Mouse (Mus musculus): Measurements from ENCODE around the gene Zfp53. TPM values are rescaled to one million over a fixed set of nuclear protein-coding genes. Genes with fewer than 3 reads are reported as not detected.

Zfp53 gene
- polyA plus RNA-seq, 1 experiment from 2014 or later = 8.5 TPM

DNA sequence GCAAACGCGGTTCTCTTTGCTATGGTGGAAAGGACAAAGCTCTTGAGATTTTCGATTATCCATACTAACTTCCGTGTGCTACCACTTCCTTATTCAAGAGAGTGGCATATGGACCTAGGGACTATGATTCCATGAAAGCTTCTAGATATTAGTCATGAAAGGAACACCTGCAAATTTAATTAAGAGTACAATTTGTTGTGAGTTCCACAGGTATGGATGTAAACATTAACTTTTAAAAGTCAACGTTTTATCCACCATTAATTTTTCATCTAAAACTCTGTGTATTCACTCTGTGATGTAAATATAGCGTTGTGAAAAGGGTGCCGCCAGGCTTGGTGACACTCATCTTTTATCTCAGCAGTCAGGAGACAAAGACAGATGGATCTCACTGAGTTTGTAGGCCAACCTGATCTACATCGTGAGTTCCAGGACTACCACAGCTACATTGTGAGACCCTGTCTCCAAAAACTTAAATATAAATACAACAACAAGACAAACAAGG, 753 bp downstream of the Zfp53 start:
- 18% methylated on average over 8 of the region's 8 CpGs for WGBS
- Histone ChIP-seq H3K27me3 (no peaks in the 10 kb centered on the region), H3K4me2 (replicated peaks) (peak overlapping the region; percentile 76), H3K9me3 (replicated peaks) (no peaks in the 10 kb centered on the region), H3K36me3 (peaks cover 4% of the 10 kb centered on the region), H3K4me1 (peaks cover 8% of the 10 kb centered on the region; the same call in 1 of the 2 replicates), H3K4me3 (peak overlapping the region; percentile 74), H3K27ac (no peak overlapping the region), H3K9ac (peak overlapping the region; percentile 78)
- ATAC-seq (ENCODE audit: low FRiP score) = peak; percentile 1; the same call in 1 of the 2 replicates

DNA sequence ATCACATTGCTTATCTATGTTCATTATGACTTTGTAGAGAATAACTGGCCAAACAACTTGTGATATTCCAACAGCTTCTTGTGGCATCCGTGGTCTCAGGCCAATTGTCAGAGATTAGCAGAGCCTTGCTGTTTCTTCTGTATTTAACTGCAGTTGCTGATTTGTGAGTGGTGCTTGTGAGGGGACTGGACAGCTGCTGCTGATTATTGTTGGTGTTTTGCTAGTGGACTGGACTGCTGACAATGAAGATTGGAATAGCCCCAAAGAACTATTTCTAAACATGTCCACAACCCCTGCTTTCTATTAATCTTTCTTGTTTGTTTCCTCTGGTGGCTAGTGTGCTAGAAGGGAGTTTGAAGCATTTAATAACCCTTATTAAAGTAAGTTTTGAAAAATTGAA, 12.6 kb downstream of the Zfp53 start:
- Histone ChIP-seq H3K9ac (no peak overlapping the region), H3K4me3 (no peak overlapping the region), H3K36me3 (0 out of 2 replicates have a peak, but pooled peaks cover 7% of the 10 kb centered on the region), H3K9me3 (replicated peaks) (no peaks in the 10 kb centered on the region), H3K27me3 (no peaks in the 10 kb centered on the region), H3K4me2 (replicated peaks) (no peak overlapping the region), H3K4me1 (no peaks in the 10 kb centered on the region), H3K27ac (no peak overlapping the region)
- ATAC-seq (ENCODE audit: low FRiP score) = no peak
- 83% methylated on average over 1 of the region's 1 CpGs for WGBS

DNA sequence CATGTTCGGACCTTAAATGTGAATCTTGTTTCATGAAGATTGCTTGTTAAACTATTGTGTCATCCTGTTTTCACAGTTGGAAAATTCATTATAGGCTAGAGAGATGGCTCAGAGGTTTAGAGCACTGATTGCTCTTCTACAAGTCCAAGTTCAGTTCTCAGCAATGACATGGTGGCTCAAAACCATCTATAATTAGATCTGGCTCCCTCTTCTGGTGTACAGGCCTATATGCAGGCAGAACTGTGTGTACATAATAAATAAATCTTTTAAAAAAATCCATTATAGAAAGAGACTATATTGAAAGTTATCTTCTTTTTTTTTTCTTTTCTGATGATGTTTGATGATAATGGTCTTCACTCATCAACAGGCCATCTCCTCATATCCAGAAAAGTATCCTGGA, 15.7 kb downstream of the Zfp53 start:
- H3K27ac ChIP-seq = no peak overlapping the region
- ATAC-seq (ENCODE audit: low FRiP score) = no peak
- H3K9ac ChIP-seq = no peak overlapping the region
- WGBS = 96% methylated on average over 1 of the region's 1 CpGs
- peaks cover 16% of the 10 kb centered on the region for H3K36me3 ChIP-seq
- no peak overlapping the region for H3K4me2 ChIP-seq (replicated peaks)
- H3K27me3 ChIP-seq = no peaks in the 10 kb centered on the region
- H3K4me1 ChIP-seq = no peaks in the 10 kb centered on the region
- no peak overlapping the region for H3K4me3 ChIP-seq
- no peaks in the 10 kb centered on the region for H3K9me3 ChIP-seq (replicated peaks)

DNA sequence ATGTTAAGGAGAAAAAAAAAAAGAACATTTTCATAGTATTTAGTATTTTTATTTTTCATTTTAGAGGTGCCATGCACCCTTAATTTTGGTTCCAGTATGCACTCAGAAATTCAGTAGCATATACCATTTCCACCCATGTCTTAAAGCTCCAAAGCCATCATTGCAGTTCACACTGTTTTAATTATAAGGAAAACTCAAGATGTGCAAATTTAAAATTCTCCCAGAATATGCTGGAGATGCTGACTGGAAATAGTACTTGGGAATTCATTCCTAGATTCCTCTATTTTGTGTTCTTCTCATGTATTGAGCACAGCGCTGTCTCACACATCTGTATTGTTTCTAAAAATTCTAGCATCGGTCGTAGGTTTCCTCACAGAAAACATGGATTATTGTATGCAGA, 17.5 kb downstream of the Zfp53 start:
- no peak for ATAC-seq (ENCODE audit: low FRiP score)
- H3K9me3 ChIP-seq (replicated peaks) = no peaks in the 10 kb centered on the region
- no peaks in the 10 kb centered on the region for H3K4me1 ChIP-seq
- no peaks in the 10 kb centered on the region for H3K27me3 ChIP-seq
- H3K9ac ChIP-seq = no peak overlapping the region
- WGBS = 93% methylated on average over 3 of the region's 3 CpGs
- H3K4me3 ChIP-seq = no peak overlapping the region
- H3K36me3 ChIP-seq = peaks cover 14% of the 10 kb centered on the region
- no peak overlapping the region for H3K27ac ChIP-seq
- H3K4me2 ChIP-seq (replicated peaks) = no peak overlapping the region

DNA sequence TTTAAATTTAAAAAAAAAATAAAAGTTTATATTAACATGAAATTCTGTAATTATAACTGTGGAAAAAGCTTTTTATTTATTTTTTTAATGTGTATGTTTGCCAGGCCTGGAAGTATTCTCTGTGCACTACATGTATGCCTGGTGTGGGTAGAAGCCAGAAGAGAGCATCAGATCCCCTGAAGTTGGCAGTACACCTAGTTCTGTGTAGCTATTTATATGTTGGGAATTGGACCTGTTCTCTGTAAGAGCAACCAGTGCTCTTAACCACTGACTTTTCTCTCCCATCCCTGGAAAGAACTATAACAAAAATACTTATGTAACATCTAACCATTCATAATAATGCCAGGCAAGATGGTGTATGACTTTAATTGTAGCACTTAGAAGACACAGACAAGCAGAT, 21.0 kb downstream of the Zfp53 start:
- H3K27me3 ChIP-seq = no peaks in the 10 kb centered on the region
- no peaks in the 10 kb centered on the region for H3K9me3 ChIP-seq (replicated peaks)
- H3K9ac ChIP-seq = no peak overlapping the region
- H3K4me2 ChIP-seq (replicated peaks) = no peak overlapping the region
- H3K27ac ChIP-seq = no peak overlapping the region
- H3K4me1 ChIP-seq = no peaks in the 10 kb centered on the region
- no peak for ATAC-seq (ENCODE audit: low FRiP score)
- H3K4me3 ChIP-seq = no peak overlapping the region
- peaks cover 12% of the 10 kb centered on the region for H3K36me3 ChIP-seq

DNA sequence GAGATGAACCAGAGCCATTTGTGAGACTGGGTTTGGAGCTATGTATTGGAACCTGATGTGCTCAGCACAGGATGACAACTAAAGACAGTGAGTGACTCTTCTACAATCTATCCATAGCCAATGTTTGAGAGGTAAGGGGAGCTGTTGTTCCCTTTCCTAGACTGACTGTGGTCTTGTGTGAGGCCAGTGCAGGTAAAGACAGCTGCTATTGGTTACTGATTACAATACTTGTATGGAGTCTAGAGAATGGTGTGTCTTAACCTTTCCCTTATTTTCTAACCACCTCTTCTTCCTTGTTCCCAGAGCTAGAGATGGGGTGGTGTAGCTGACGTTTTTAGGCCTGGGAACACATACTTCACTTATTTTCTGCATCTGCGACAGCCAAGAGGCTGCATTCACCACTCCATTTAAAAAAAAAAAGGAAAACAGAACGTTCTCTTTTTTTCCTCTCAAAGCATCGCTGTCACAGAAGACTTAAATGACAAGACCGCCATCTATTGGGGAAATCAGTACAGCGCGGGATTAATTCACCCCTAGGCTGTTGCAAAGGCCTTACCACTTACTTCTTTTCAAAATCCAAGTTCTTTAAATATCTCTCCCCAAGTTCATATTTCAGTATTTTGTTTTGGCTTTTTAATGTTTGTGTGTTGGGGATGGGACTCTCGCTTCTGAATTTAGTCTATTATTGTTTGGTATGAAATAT, 26.8 kb downstream of the Zfp53 start:
- H3K4me1 ChIP-seq = peaks cover 7% of the 10 kb centered on the region; the same call in 1 of the 2 replicates
- H3K9me3 ChIP-seq (replicated peaks) = no peaks in the 10 kb centered on the region
- H3K4me2 ChIP-seq (replicated peaks) = peak overlapping the region; percentile 85
- H3K27me3 ChIP-seq = no peaks in the 10 kb centered on the region
- WGBS = 3% methylated on average over 8 of the region's 8 CpGs
- no peaks in the 10 kb centered on the region for H3K36me3 ChIP-seq
- H3K9ac ChIP-seq = 0 out of 2 replicates have a peak overlapping the region, but pooled peaks have one; percentile 10
- peak overlapping the region; percentile 57; the same call in 1 of the 2 replicates for H3K4me3 ChIP-seq
- no peak overlapping the region for H3K27ac ChIP-seq
- ATAC-seq (ENCODE audit: low FRiP score) = peak; percentile 51

DNA sequence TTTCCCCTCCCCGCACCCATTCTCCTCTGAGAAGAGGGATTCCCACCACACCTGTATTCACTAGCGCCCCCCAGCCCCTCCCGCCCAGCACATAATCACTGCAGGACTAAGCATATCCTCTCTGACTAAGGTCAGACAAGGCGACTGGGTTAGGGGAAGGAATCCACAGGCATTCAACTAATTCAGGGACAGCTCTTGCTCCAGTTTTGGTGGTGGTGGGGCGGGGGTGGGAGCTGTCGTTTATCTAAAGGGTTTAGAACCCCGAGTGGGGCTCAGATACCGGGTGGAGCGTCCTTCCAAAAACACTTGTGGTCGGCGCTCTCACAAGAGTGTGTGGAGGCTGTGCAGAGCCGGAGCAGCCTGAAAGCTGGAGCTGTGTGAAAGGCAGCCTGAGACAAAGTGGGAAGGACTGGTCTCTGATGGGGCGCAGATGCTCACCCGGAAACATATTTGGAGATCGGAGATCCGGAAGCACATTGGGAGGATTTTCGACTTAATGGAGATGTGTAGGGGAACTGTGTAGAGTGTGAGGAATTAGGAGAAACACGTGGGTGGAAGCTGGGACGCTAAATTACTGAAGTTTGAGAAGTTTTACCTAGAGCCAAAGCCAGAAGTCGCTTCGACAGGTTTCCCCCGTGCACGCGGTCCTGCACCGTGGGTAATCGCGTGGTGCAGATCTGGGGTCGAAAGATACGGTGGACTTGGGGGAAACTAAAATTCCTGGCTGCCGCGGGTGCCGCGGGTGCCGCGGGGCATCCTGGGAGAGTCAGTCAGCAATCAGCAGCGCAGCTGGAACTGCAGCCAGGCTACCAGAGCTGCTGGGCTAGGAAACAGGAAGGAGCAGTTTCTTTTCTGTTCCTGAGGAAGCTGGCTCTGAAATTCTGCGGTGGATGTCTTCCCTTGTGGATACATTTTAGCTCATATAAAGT, 27.7 kb downstream of the Zfp53 start:
- no peaks in the 10 kb centered on the region for H3K27me3 ChIP-seq
- no peaks in the 10 kb centered on the region for H3K9me3 ChIP-seq (replicated peaks)
- peak overlapping the region; percentile 57 for H3K4me3 ChIP-seq
- H3K27ac ChIP-seq = peak overlapping the region; percentile 76
- H3K9ac ChIP-seq = peak overlapping the region; percentile 71
- H3K4me1 ChIP-seq = peaks cover 7% of the 10 kb centered on the region; the same call in 1 of the 2 replicates
- WGBS = 3% methylated on average over 37 of the region's 37 CpGs
- peak; percentile 92 for ATAC-seq (ENCODE audit: low FRiP score)
- H3K4me2 ChIP-seq (replicated peaks) = peak overlapping the region; percentile 85
- H3K36me3 ChIP-seq = no peaks in the 10 kb centered on the region

DNA sequence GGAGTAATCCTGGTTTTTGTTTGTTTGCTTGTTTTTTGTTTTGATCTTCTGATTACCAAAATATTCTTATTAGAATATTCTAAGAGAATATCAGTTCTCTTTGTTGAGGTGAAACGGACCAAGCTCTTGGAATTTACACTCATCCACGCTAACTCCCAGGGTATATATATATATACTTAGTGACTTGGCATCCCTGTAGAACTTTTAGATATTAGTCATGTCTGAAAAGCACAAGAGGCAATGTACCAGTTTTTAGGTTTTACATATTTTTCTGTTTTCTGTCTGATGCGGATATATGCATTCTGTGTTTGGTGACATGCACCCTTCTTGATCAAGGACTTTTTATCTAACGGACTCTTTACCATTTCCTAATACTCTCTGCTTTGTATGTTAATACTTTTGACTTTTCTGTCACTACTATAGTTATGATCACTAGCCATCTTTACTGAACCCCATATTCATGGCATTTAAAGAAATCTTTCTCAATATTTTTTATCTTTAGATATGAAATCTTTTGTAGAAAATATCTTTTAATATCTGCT, 28.4 kb downstream of the Zfp53 start:
- Histone ChIP-seq H3K4me1 (peaks cover 7% of the 10 kb centered on the region; the same call in 1 of the 2 replicates), H3K36me3 (no peaks in the 10 kb centered on the region), H3K27ac (peak overlapping the region; percentile 76), H3K4me2 (replicated peaks) (peak overlapping the region; percentile 85), H3K9me3 (replicated peaks) (no peaks in the 10 kb centered on the region), H3K9ac (peak overlapping the region; percentile 71), H3K4me3 (peak overlapping the region; percentile 57), H3K27me3 (no peaks in the 10 kb centered on the region)
- peak; percentile 36; the same call in 1 of the 2 replicates for ATAC-seq (ENCODE audit: low FRiP score)
- 42% methylated on average over 4 of the region's 4 CpGs for WGBS

DNA sequence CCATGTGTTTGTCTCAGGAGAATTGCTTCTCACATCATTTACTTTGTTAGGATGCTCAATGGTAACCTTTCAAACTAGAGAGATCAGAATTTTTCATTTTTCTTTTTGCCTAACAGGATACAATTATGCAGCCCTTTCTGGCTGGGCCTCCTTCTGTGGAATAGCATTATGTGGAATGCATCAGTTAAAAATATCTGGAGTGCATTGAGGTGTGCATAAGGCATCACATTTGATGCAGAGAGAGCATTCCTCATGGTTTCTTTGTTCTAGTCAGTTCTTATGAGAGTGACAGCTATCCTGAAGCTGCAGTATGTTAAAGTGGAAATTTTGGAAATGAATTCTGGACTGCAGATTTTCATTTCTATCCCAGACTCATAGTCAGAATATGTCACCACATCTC, 37.5 kb downstream of the Zfp53 start:
- no peaks in the 10 kb centered on the region; the same call in 1 of the 2 replicates for H3K4me1 ChIP-seq
- no peaks in the 10 kb centered on the region for H3K27me3 ChIP-seq
- no peaks in the 10 kb centered on the region for H3K9me3 ChIP-seq (replicated peaks)
- H3K36me3 ChIP-seq = no peaks in the 10 kb centered on the region
- H3K4me2 ChIP-seq (replicated peaks) = no peak overlapping the region
- no peak overlapping the region for H3K27ac ChIP-seq
- H3K9ac ChIP-seq = no peak overlapping the region
- no peak overlapping the region for H3K4me3 ChIP-seq
- no peak for ATAC-seq (ENCODE audit: low FRiP score)

DNA sequence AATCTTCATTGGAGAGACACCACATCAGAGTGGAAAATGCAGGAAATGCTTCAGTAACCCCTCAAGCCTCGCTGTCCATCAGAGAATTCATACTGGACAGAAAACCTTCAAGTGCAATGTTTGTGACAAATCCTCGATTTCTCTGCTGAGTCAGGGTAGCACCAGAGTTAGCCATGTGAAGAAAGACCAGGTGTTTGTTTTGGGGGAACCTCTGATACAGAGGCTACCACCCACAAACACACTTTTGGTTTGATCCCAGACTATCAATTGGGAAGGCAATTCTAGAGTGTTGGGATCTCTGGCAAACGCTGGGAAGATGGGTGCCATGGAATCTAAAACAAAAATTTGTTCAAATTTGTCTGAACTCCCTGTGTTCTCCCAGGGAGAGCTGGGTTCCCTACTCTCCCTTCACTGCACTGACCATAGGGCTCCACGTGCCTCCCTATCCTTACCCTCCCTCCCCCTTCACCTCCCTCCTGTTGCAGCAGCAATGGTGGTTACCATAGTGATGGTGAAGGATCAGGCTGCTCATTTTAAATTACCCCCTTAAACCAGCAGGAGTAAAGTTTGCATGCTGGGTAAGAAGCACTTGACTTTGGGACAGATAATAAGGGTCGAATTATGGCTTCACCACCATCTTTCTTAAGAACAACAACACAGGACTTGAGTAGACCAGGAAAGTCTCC, 42.0 kb downstream of the Zfp53 start:
- WGBS = 75% methylated on average over 5 of the region's 5 CpGs
- no peaks in the 10 kb centered on the region for H3K9me3 ChIP-seq (replicated peaks)
- H3K4me1 ChIP-seq = peaks cover 15% of the 10 kb centered on the region
- H3K36me3 ChIP-seq = no peaks in the 10 kb centered on the region
- no peak overlapping the region for H3K27ac ChIP-seq
- H3K9ac ChIP-seq = no peak overlapping the region
- H3K4me2 ChIP-seq (replicated peaks) = no peak overlapping the region
- no peak for ATAC-seq (ENCODE audit: low FRiP score)
- H3K27me3 ChIP-seq = no peaks in the 10 kb centered on the region
- no peak overlapping the region for H3K4me3 ChIP-seq

DNA sequence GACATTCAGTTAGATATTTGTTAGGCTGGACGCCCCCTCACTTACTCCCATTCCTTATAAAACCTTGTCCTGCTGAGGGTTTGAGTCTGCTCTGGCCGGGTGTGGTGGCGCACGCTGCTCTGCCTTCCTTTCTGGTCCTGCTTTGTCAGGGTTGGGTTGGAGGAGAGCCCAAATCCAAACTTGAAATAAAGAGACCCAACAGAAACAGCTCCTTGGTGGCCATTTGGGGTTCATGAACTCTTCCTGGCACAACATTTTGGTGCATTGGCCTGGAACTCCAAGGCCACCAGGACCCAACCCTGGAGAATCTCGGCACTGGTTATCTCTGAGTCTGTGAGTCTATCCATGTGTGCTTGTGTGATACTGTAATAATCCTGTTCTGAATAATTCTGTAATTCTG, 42.8 kb downstream of the Zfp53 start:
- no peak for ATAC-seq (ENCODE audit: low FRiP score)
- Histone ChIP-seq H3K4me2 (replicated peaks) (peak overlapping the region; percentile 65), H3K27me3 (no peaks in the 10 kb centered on the region), H3K9me3 (replicated peaks) (no peaks in the 10 kb centered on the region), H3K4me1 (peaks cover 15% of the 10 kb centered on the region), H3K27ac (peak overlapping the region; percentile 93), H3K36me3 (no peaks in the 10 kb centered on the region), H3K9ac (peak overlapping the region; percentile 79; the same call in 1 of the 2 replicates), H3K4me3 (peak overlapping the region; percentile 75)
- 81% methylated on average over 5 of the region's 5 CpGs for WGBS
